In genomic region chr9:71216996-71217792, GRCm38 (mm10) we compare ENCODE assay signal across 9 mouse cellular contexts. TPM values are rescaled to one million over a fixed set of nuclear protein-coding genes. Genes with fewer than 3 reads are reported as not detected.
DNase-seq lines count a peak whose midpoint lies in the region; ATAC-seq lines count a peak whose summit lies in the region.
"Had no signal": no experiment of that assay in that cellular context is flagged by ENCODE, and none has a peak within 500 bp of the region (broad histone marks: within the 10 kb centered on the region; RNA-seq: fewer than 3 reads in every experiment).

No protein-coding gene starts in this region.

- peak overlapping the region; percentile 66 for H3K4me3 ChIP-seq in kidney, embryonic 14.5 days (ENCODE audit: low read length)
- H3K4me3 ChIP-seq in neural tube, embryonic 12.5 days = no peak overlapping the region

- ATAC-seq in kidney, embryonic 14.5 days (ENCODE audit: low FRiP score, low TSS enrichment) = peak; percentile 53; the same call in 1 of the 2 replicates
- no peak for ATAC-seq in neural tube, embryonic 12.5 days (ENCODE audit: low FRiP score, low read depth)

- DNase-seq in kidney, postnatal 25 days = no peak
- DNase-seq in embryo, embryonic 10.5 days (ENCODE audit: low spot score) = peak; percentile 68
- DNase-seq in forelimb bud, embryonic 11.5 days (ENCODE audit: low read depth, low spot score) = peak; percentile 48
- no peak for DNase-seq in left cerebral cortex, postnatal 14 days (ENCODE audit: low spot score in 2 of 2)
- no peak for DNase-seq in urinary bladder, adult 2 months (ENCODE audit: low spot score)
- DNase-seq: cerebellum, adult 9-11 months had no signal

- peak overlapping the region; percentile 78 for H3K4me2 ChIP-seq in kidney, embryonic 14.5 days (replicated peaks; ENCODE audit: low read depth, low read length)
- peak overlapping the region; percentile 67; the same call in 1 of the 2 replicates for H3K4me2 ChIP-seq in neural tube, embryonic 12.5 days (replicated peaks)

- no peak overlapping the region; the same call in 1 of the 2 replicates for H3K27ac ChIP-seq in kidney, embryonic 14.5 days (ENCODE audit: low read depth, low read length)
- H3K27ac ChIP-seq in neural tube, embryonic 12.5 days = no peak overlapping the region

- intact Hi-C loops in left cerebral cortex, postnatal 14 days (cut with DNase I) = loop anchor here (10.0 kb wide), 1 partner anchor 228 kb away; no protein-coding TSS in a partner anchor

- peak overlapping the region; percentile 76; the same call in 1 of the 2 replicates for H3K9ac ChIP-seq in kidney, embryonic 14.5 days (ENCODE audit: low read depth, low read length)
- H3K9ac ChIP-seq in neural tube, embryonic 12.5 days = no peak overlapping the region

- H3K36me3 ChIP-seq in kidney, embryonic 14.5 days (ENCODE audit: control insufficient read depth, insufficient read depth, low read length) = no peaks in the 10 kb centered on the region
- no peaks in the 10 kb centered on the region for H3K36me3 ChIP-seq in neural tube, embryonic 12.5 days

- no peaks in the 10 kb centered on the region for H3K9me3 ChIP-seq in kidney, embryonic 14.5 days (ENCODE audit: control insufficient read depth, low read length)
- H3K9me3 ChIP-seq in neural tube, embryonic 12.5 days = no peaks in the 10 kb centered on the region

- peaks cover 10% of the 10 kb centered on the region; the same call in 1 of the 2 replicates for H3K27me3 ChIP-seq in kidney, embryonic 14.5 days (ENCODE audit: control insufficient read depth, insufficient read depth, low read length)
- peaks cover 67% of the 10 kb centered on the region for H3K27me3 ChIP-seq in neural tube, embryonic 12.5 days (replicated peaks)
- H3K27me3 ChIP-seq: Patski had no signal

- 0 out of 2 replicates have a peak, but pooled peaks cover 5% of the 10 kb centered on the region for H3K4me1 ChIP-seq in kidney, embryonic 14.5 days (ENCODE audit: control insufficient read depth, insufficient read depth, low read length)
- H3K4me1 ChIP-seq in neural tube, embryonic 12.5 days = peaks cover 13% of the 10 kb centered on the region

- under 1% methylated on average over 20 of the region's 20 CpGs for WGBS in kidney, embryonic 14.5 days
- WGBS in neural tube, embryonic 12.5 days = under 1% methylated on average over 20 of the region's 20 CpGs

RNA-seq across cellular contexts. Expression of gene Aldh1a2, which starts 1.6 kb away (rescaled TPM):
- 306 and 400 TPM in 2 replicates for polyA plus RNA-seq in kidney, embryonic 14.5 days (2014; fragmentation: Nextera tagmentation; extraction: Ambion mirVana)
- 91.0 and 100 TPM in 2 replicates for polyA plus RNA-seq in neural tube, embryonic 12.5 days (2016; fragmentation: Nextera tagmentation; extraction: Ambion mirVana)
- total RNA-seq in left cerebral cortex, postnatal 14 days (2021) = 1 to 10 TPM; 9.2 to 9.6 TPM
- polyA plus RNA-seq in urinary bladder, adult 2 months (2012; rRNA removed) = 27.9 and 38.1 TPM in 2 replicates

RNA-seq across cellular contexts. Expression of gene Aqp9, which starts 48.7 kb away (rescaled TPM):
- polyA plus RNA-seq in kidney, embryonic 14.5 days (2014; fragmentation: Nextera tagmentation; extraction: Ambion mirVana) = 0.14 and 0.27 TPM in 2 replicates
- polyA plus RNA-seq in neural tube, embryonic 12.5 days (2016; fragmentation: Nextera tagmentation; extraction: Ambion mirVana) = 0.09 TPM in 1 of 2 replicates, not detected in the other
- 1 to 10 TPM; 3.2 to 3.4 TPM for total RNA-seq in left cerebral cortex, postnatal 14 days (2021)
- polyA plus RNA-seq in urinary bladder, adult 2 months (2012; rRNA removed) = 0.99 and 1.0 TPM in 2 replicates

Comparison
In these comparisons a context has a peak if more than half of its experiments do, and no peak if none do; other contexts are left out.
1. DNase-seq: peak in embryo, embryonic 10.5 days (single experiment) and forelimb bud, embryonic 11.5 days (single experiment); none in kidney, postnatal 25 days (0 of 2), left cerebral cortex, postnatal 14 days (0 of 2) and urinary bladder, adult 2 months (single experiment).